Mouse (Mus musculus) 3T3-L1 (cell line): ENCODE measurements around the gene Ksr1.
A peak's percentile ranks its signal among the peaks of the same experiment; 100 is the strongest.

ENCODE experiments used
- DNase-seq: peaks from one replicate; pipeline ENCODE4 v3.0.0-alpha.2; 2015; ENCODE audit warnings: low read depth, low spot score

Ksr1 gene

GRCm38 (mm10) chr11:78984483-78985177 is 161.6 kb downstream of the Ksr1 start, which contains the start of gene Lgals9:
Lgals9 (minus strand) TSS chr11:78984946.
- peak; percentile 99 for DNase-seq

DNA sequence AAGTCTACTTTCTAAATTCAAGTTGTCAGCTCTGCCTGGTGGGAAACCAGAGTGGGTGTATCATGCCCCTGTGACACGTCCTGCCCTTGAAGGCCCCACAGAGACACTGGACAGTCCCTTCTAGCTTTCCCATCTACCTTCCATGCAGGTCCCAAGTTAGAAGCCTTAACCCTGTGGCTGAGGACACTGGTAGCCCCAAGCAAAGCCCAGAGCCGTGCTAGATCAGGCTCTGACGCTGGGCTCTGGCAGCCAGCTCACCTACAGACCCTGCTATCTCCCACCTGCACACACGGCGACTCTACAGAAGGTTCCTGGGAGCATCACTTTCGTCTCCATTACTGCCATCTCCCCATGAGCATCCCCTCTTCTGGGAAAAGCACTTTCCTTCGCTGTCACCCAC is 162.7 kb downstream of the Ksr1 start:
- no peak for DNase-seq

DNA sequence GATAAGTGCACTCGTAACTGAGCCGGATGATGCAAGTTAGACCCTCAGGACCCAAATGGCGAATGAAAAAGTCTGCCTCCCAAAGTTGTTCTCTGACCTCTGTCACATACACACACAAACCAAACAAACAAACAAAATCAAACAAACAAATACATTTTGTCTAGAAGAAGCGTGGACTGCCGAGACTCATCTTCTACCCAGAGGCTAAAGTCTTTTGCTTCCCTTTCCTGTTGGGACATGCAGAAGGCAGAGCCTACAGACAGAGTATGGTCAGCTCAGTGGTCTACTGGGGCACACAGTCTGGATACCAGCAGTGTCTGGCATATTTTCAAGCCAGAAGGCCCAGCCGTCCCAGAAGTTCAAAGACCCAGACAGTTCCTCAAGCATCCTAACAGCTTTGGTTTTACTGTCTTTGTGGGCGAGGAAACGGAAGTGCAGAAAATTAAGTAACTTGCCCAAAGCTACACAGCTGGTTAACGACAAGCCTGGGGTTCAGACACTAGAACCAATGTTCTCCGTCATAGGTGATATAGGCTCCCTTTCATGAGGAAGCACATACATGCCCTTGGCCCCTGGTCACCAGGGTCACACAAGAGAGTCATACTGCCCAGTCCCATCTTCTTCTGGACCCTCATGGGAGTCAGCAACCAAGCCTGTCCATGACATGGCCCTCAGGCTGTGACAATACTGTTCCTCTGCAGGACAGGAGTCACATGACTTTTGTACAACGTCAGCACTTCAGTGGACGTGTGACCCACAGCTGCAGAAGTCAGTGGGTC is 163.5 kb downstream of the Ksr1 start:
- DNase-seq = no peak

GRCm38 (mm10) chr11:78982042-78982441 is 164.2 kb downstream of the Ksr1 start:
- DNase-seq = no peak

GRCm38 (mm10) chr11:78980083-78980634 is 166.0 kb downstream of the Ksr1 start:
- no peak for DNase-seq

- DNase-seq = no peak
These were observed 167.8 kb downstream of the Ksr1 start for GRCm38 (mm10) chr11:78978176-78979019.

DNA sequence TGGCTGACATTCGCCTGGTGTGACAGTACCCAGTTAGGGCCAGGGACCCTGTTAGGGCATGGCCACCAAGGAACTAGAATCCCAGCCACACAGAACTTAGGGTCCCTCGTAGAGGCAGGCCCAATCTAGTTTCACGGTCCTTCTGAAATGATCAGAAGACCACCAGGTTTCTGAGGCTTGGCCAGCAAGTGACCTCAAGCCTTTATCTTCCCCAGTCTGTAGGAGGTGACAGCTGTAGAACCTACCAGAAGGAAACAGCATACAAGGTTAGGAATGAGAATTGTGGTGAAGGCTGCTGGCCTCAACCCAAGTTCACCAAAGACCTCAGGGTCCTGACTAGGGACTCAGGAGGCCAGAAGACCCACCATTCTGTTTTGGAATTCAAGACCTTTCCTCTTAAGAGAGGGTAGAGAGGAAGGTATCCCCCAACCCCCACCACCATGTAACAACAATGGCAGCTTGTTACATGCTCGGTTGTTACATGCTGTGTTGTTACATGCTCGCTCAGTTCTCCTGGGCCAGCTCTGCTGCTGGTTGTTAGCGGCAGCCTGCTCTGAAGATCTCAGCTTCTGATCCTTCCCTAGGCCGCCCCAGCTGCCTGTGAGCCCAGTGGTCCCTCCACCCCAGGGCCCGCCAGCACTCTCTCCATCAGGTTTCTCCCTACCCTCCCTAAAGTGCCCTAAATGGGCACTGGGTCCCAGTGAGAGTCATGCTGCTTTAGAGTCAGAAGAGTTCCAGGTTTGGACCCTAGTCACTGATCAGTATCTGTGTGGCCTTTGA is 169.3 kb downstream of the Ksr1 start:
- DNase-seq = no peak

DNA sequence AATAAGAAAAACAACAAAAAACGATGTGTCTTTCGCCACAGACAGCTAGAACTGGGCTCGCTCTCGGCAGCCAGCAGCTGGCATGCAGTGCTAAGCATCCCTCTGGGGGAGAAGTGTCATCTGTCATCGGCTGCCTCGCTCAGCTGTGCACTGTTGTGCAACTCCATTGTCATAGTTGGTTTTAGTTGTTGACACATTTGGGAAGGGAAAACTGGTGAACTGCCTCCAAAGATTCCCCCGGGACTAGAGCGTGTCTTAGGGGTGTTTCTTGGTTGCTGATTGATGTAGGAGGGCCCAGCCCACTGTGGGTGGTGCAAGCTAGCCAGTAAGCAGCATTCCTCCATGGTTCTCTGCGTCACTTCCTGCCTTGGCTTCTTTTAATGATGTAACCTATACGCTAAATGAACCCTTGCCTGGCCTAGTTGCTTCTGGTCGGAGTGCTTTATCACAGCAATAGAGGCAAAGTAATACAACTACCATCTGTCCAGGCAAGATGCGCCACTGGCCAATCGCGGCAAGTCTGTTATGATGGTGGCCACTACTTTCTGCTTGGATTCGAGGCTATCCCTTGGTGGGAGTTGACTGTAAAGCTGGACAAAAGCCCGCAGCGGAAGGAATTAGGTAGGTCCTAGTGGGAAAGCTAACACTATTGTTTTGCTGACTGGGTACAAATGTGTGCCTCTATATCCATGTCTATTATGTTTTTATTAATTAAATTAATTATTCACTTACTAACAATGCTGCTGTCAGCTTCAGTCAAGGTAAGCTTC is 172.6 kb downstream of the Ksr1 start:
- DNase-seq = peak; percentile 61

- peak; percentile 13 for DNase-seq
These were observed 173.3 kb downstream of the Ksr1 start for GRCm38 (mm10) chr11:78972811-78973351.

- DNase-seq = no peak
These were observed 173.9 kb downstream of the Ksr1 start for GRCm38 (mm10) chr11:78972328-78972727.

DNA sequence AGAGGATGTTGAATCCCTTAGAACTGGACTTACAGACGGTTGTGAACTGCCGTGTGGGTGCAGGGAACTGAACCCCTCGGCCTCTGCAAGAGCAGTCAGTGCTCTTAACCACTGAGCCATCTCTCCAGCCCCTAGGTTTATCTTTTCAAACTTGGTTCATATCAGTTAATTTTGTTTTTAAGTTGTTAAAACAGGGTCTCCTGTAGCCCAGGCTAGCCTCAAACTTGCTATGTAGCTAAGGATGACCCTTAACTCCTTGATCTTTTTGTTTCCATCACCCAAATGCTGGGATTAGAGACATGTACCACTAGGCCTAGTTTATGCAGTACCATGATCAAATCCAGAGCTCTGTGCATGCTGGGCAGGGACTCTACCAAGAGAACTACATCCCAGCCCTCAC is 174.5 kb downstream of the Ksr1 start:
- no peak for DNase-seq

DNA sequence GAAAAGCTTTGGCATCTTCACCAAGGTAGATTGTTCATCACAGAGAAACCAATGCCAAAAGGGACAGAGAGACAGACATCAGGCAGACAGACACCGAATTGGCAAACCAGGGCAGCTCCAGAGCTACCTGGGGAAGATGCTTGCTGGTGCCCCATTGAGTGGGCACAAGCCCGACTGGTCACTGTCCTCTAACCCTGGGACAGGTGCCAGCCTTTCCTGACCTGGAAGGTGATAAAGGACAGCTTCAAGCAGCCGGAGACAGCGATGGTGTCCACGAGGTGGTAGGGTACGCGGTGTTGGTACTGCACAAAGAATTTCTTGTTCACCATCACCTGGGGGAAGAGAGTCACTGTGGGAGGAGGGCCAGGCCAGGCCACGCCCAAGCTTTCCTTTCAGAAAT is 175.1 kb downstream of the Ksr1 start:
- DNase-seq = no peak

GRCm38 (mm10) chr11:78968121-78968520 is 178.1 kb downstream of the Ksr1 start:
- DNase-seq = no peak

- DNase-seq = peak; percentile 71
These were observed 178.8 kb downstream of the Ksr1 start for GRCm38 (mm10) chr11:78967371-78967770.
